Mouse (Mus musculus) bone marrow, adult 2 months (tissue): Measurements from ENCODE around the gene Cenpn. TPM values are rescaled to one million over a fixed set of nuclear protein-coding genes. Genes with fewer than 3 reads are reported as not detected.

Experiments used
- H3K27ac ChIP-seq: fragments of 200-500 bp; 2 replicates; pipeline ENCODE4 v1.5.1; 2012; ENCODE audit warnings: low read depth, mild to moderate bottlenecking, control low read depth, inconsistent platforms, low read length; ENCODE audit not compliant: control insufficient read depth, poor library complexity, insufficient read depth
- H3K4me1 ChIP-seq: fragments of 200-500 bp; 2 replicates; pipeline ENCODE4 v1.6.1; 2011; ENCODE audit warnings: low read length; ENCODE audit not compliant: control insufficient read depth, insufficient read depth
- H3K4me3 ChIP-seq: fragments of 200-500 bp; replicated peaks from 2 replicates; pipeline ENCODE3; 2011; ENCODE audit warnings: mild to moderate bottlenecking, low read depth, low read length, control low read depth; ENCODE audit not compliant: control insufficient read depth
- CTCF ChIP-seq: fragments of 200-500 bp; IDR thresholded peaks from 2 replicates; pipeline ENCODE4 v1.5.1; 2011; ENCODE audit warnings: low read length, control low read depth; ENCODE audit not compliant: control insufficient read depth, insufficient read depth
- POLR2A ChIP-seq: fragments of 200-500 bp; IDR thresholded peaks from 2 replicates; pipeline ENCODE4 v1.6.1; 2011; ENCODE audit warnings: low read depth, mild to moderate bottlenecking, control low read depth, low read length, borderline replicate concordance; ENCODE audit not compliant: control insufficient read depth
- WGBS: fragments of 180-500 bp; shearing (Covaris S2); methylation state at CpG from one replicate; pipeline ENCODE4 v1.1.7; 2018; 5-methylcytosine and 5-hydroxymethylcytosine counted together
- polyA plus RNA-seq: library from polyadenylated mRNA; stranded (reverse); fragments of >200 nt; gene quantifications from 2 replicates; pipeline ENCODE4 v1.2.4, GENCODE M21; 2011; ENCODE audit warnings: low replicate concordance; ENCODE audit not compliant: missing spikeins, insufficient read depth, insufficient read length

The Cenpn gene
- polyA plus RNA-seq, 1 experiment = 21.8 TPM

GRCm38 (mm10) chr8:116922060-116922757 lies 679 bp downstream of the Cenpn start:
- WGBS = 33% methylated on average over 17 of the region's 17 CpGs
- peaks cover 1% of the 10 kb centered on the region; the same call in 1 of the 2 replicates for H3K4me1 ChIP-seq

GRCm38 (mm10) chr8:116923526-116923925 lies 2.0 kb downstream of the Cenpn start:
- no peak overlapping the region for H3K27ac ChIP-seq
- TF ChIP-seq POLR2A = no peak
- no peak for TF ChIP-seq CTCF
- 63% methylated on average over 8 of the region's 8 CpGs for WGBS

More at GRCm38 (mm10) chr8:116922060-116922757, 679 bp downstream of the Cenpn start:
- Histone ChIP-seq H3K27ac (no peak overlapping the region), H3K4me3 (peak overlapping the region; percentile 95)
- no peak for TF ChIP-seq CTCF
- TF ChIP-seq POLR2A = no peak

GRCm38 (mm10) chr8:116927880-116928279 lies 6.3 kb downstream of the Cenpn start:
- H3K4me3 ChIP-seq = no peak overlapping the region

More at GRCm38 (mm10) chr8:116923526-116923925, 2.0 kb downstream of the Cenpn start:
- no peak overlapping the region for H3K4me3 ChIP-seq
- peaks cover 1% of the 10 kb centered on the region; the same call in 1 of the 2 replicates for H3K4me1 ChIP-seq

GRCm38 (mm10) chr8:116928588-116928987 lies 7.1 kb downstream of the Cenpn start:
- Histone ChIP-seq H3K4me1 (no peaks in the 10 kb centered on the region), H3K4me3 (no peak overlapping the region), H3K27ac (no peak overlapping the region)
- no peak for TF ChIP-seq POLR2A
- TF ChIP-seq CTCF = no peak
- 88% methylated on average over 5 of the region's 5 CpGs for WGBS

More at GRCm38 (mm10) chr8:116927880-116928279, 6.3 kb downstream of the Cenpn start:
- WGBS = 83% methylated on average over 9 of the region's 9 CpGs
- peaks cover 1% of the 10 kb centered on the region; the same call in 1 of the 2 replicates for H3K4me1 ChIP-seq
- TF ChIP-seq POLR2A (no peak), CTCF (peak; percentile 89)
- H3K27ac ChIP-seq = no peak overlapping the region

- H3K4me1 ChIP-seq = no peaks in the 10 kb centered on the region
- 98% methylated on average over 4 of the region's 4 CpGs for WGBS
- H3K27ac ChIP-seq = no peak overlapping the region
- TF ChIP-seq POLR2A (no peak), CTCF (no peak)
- H3K4me3 ChIP-seq = no peak overlapping the region
Observed at GRCm38 (mm10) chr8:116934976-116935375, 13.4 kb downstream of the Cenpn start.

GRCm38 (mm10) chr8:116935506-116935905 lies 14.0 kb downstream of the Cenpn start:
- Histone ChIP-seq H3K27ac (no peak overlapping the region), H3K4me3 (no peak overlapping the region), H3K4me1 (no peaks in the 10 kb centered on the region)
- 69% methylated on average over 6 of the region's 6 CpGs for WGBS
- TF ChIP-seq POLR2A (no peak), CTCF (no peak)

- no peak overlapping the region for H3K4me3 ChIP-seq
- H3K27ac ChIP-seq = no peak overlapping the region
- peaks cover 1% of the 10 kb centered on the region; the same call in 1 of the 2 replicates for H3K4me1 ChIP-seq
- no peak for TF ChIP-seq CTCF
- no peak for TF ChIP-seq POLR2A
- 58% methylated on average over 12 of the region's 12 CpGs for WGBS
Observed at GRCm38 (mm10) chr8:116942284-116943058, 20.9 kb downstream of the Cenpn start.

GRCm38 (mm10) chr8:116943161-116943554 lies 21.6 kb downstream of the Cenpn start, which contains the start of gene Atmin:
TSS of gene Atmin (plus strand) at chr8:116943393.
- no peak for TF ChIP-seq POLR2A
- TF ChIP-seq CTCF = peak; percentile 58
- Histone ChIP-seq H3K27ac (peak within 1 kb of the TSS; percentile 26), H3K4me1 (peaks cover 1% of the 10 kb centered on the region; the same call in 1 of the 2 replicates), H3K4me3 (peak within 1 kb of the TSS; percentile 96)
- under 1% methylated on average over 46 of the region's 46 CpGs for WGBS
